Mouse (Mus musculus): Measurements from ENCODE around the gene Ckb. TPM values are rescaled to one million over a fixed set of nuclear protein-coding genes. Genes with fewer than 3 reads are reported as not detected.
"Not testable (repeated sequence)": the region's sequence is repeated elsewhere in the genome, so short reads cannot be mapped to it uniquely, and the experiment has no call there.

Gene Ckb
- 1,000 to 10,000 TPM; 1,395 to 1,474 TPM for total RNA-seq (2021)
- long read RNA-seq, experiment 1, transcript Ckb-201 (8 exons, 1,472 nt): major isoform, 2,582 of 2,840 reads
- long read RNA-seq, experiment 1, transcript Ckb-204 (2 exons, 2,839 nt): minor isoform, 13 of 2,840 reads
- long read RNA-seq, experiment 1, partial matches to known transcripts: 156 of 2,840 reads
- long read RNA-seq, experiment 1, other reads (novel, unspliced or antisense): 89 of 2,840 reads
- long read RNA-seq, experiment 2, transcript Ckb-201 (8 exons, 1,472 nt): major isoform, 1,971 of 2,202 reads
- long read RNA-seq, experiment 2, transcript Ckb-204 (2 exons, 2,839 nt): minor isoform, 20 of 2,202 reads
- long read RNA-seq, experiment 2, partial matches to known transcripts: 122 of 2,202 reads
- long read RNA-seq, experiment 2, other reads (novel, unspliced or antisense): 89 of 2,202 reads

- intact Hi-C loops (cut with DNase I): no loop called here
Observed at GRCm38 (mm10) chr12:111672176-111672575, at the start of gene Ckb. Gene Ckb, minus strand, starts transcription at chr12:111672338.

GRCm38 (mm10) chr12:111720222-111720621 is 48.1 kb upstream of the Ckb start:
- intact Hi-C loops (cut with DNase I): no loop called here

More at GRCm38 (mm10) chr12:111672176-111672575, at the start of gene Ckb:
- peak; percentile 94 to 96 for DNase-seq (ENCODE audit: low spot score in 2 of 2)

GRCm38 (mm10) chr12:111718656-111719055 is 46.5 kb upstream of the Ckb start:
- no peak for DNase-seq (ENCODE audit: low spot score in 2 of 2)
- intact Hi-C loops (cut with DNase I): no loop called here

More at GRCm38 (mm10) chr12:111720222-111720621, 48.1 kb upstream of the Ckb start:
- DNase-seq (ENCODE audit: low spot score in 2 of 2): no peak

DNA sequence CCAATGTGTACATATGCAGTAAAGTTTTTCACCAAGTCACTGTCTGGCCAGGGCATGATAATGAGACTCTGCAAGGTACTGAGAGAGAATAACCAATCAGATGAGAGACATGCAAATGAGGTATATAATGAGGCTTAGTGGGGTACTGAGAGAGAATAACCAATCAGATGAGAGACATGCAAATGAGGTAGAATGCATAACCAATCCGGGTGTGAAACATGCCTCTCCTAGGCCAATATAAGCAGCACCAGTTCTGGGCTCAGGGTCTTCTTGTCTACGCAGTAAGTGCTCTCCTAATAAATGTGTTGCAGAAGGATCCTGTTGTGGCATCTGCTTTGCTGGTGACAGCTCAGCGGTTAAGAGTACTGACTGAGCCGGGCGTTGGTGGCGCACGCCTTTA is 44.4 kb upstream of the Ckb start:
- DNase-seq (ENCODE audit: low spot score in 2 of 2): no peak
- intact Hi-C loops (cut with DNase I): no loop called here

DNA sequence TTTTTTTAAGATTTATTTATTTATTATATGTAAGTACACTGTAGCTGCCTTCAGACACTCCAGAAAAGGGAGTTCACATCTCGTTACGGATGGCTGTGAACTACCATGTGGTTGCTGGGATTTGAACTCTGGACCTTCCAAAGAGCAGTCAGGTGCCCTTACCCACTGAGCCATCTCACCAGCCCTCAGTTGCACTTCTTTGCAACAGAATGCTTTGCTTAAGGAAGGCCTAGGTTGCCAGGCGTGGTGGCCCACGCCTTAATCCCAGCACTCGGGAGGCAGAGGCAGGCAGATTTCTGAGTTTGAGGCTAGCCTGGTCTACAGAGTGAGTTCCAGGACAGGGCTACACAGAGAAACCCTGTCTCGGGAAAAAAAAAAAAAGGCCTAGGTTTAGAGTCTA is 41.7 kb upstream of the Ckb start:
- intact Hi-C loops (cut with DNase I): loop anchor here (5.0 kb wide), 1 partner anchor 47 kb away; no protein-coding TSS in a partner anchor
- DNase-seq (ENCODE audit: low spot score in 2 of 2): not testable (repeated sequence)

DNA sequence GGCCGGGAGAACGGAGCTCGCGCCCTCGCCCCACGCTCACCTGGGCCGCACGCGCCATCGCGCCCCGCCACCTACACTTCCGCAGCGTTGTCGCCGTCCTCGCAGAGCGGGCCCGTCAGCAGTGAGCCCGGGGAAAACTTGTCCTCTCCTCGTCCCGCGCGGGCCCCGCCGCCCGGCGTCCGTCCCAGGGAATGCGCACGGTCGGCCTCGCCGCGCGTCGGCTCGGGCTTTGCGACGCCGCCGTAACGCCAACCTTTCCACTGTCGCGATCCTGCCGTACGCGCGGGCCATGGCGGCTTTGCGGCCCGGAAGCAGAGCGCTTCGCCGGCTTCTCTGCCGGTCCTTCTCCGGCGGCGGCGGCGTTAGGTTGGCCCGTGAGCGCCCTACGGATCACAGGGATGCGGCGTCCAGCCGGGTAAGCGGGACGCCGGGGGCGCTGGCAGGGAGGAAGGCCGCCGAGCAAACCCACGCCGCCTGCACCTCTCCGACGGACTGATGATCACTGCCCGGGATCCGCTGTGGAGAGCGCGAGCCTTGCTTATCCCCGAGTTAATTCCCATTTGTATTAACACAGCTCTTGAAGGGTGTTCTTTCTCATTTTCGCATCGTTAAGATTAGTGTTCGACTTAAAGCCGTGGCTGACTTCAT is 41.0 kb upstream of the Ckb start, which contains the start of the genes Bag5 and Apopt1:
Bag5 (minus strand) TSS at position 254 of the 648 bp plus-strand sequence.
Apopt1 (plus strand) TSS at position 258 of the 648 bp plus-strand sequence.
- DNase-seq (ENCODE audit: low spot score in 2 of 2): peak; percentile 87 to 91
- intact Hi-C loops (cut with DNase I): loop anchor here (5.0 kb wide), 1 partner anchor 46 kb away; no protein-coding TSS in a partner anchor

DNA sequence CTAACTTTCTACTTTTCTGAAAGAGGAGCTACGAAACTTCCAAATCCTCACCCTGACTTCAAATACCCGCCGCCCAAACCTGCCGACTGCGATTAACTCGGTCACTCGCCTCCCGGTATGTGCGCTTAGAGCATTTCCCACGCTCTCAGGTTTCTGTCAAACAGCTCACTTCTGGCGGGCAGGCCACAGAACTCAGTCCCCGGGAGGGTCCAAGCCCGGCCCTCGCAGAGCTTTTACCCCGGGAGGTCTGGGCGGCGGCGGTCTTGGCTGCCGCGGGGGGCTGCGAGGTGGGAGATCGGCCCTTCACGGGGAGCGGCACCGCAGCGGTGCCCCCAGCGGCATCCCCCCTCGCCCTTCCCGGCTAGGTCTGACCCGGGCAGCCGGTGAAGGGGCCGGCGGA is 40.3 kb upstream of the Ckb start:
- DNase-seq (ENCODE audit: low spot score in 2 of 2): no peak
- intact Hi-C loops (cut with DNase I): loop anchor here (5.0 kb wide), 1 partner anchor 45 kb away; no protein-coding TSS in a partner anchor

GRCm38 (mm10) chr12:111710091-111710490 is 38.0 kb upstream of the Ckb start:
- intact Hi-C loops (cut with DNase I): loop anchor here (5.0 kb wide), 1 partner anchor 43 kb away; no protein-coding TSS in a partner anchor
- DNase-seq (ENCODE audit: low spot score in 2 of 2): no peak

DNA sequence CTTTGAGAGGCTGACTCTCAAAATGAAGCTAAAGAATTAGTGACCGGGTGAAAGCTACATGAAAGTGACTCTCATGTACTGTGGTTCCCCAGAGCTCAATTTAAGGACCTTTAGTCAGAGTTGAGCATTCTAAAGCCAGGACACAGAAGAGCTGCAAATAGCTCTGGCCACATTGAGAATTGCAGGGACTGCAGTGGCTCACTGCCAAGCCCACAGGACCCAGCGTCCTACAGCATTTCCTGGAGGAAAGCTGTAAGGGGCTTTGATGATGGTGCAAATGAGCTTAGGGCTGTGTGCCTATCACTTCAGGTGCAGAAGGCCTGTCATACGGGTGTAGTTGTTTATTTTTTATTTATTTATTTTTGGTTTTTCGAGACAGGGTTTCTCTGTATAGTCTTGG is 36.0 kb upstream of the Ckb start:
- DNase-seq (ENCODE audit: low spot score in 2 of 2): no peak
- intact Hi-C loops (cut with DNase I): no loop called here

GRCm38 (mm10) chr12:111705186-111705973 is 33.2 kb upstream of the Ckb start:
- DNase-seq (ENCODE audit: low spot score in 2 of 2): no peak
- intact Hi-C loops (cut with DNase I): no loop called here

GRCm38 (mm10) chr12:111704609-111705008 is 32.5 kb upstream of the Ckb start:
- no peak for DNase-seq (ENCODE audit: low spot score in 2 of 2)
- intact Hi-C loops (cut with DNase I): no loop called here

DNA sequence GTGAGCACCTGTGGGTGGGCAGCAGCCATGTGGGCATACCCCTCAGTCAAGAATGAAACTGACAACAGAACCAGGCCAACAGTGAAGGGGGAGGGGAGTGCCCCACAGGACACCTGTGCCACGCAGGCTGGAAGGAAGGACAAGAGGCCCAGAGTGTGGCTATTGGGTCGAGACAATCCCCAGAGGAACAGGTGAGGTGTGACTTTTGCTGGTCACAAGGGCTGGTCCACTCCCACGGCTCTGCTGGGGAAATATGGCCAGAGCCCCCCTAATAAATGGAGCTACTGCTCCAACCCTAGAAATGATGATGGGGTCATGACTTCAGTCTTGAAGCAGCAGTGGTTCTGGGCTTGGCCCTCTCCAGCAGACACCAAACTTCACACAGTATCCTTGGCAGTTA is 31.2 kb upstream of the Ckb start:
- intact Hi-C loops (cut with DNase I): no loop called here
- no peak for DNase-seq (ENCODE audit: low spot score in 2 of 2)

GRCm38 (mm10) chr12:111700920-111701458 is 28.9 kb upstream of the Ckb start:
- intact Hi-C loops (cut with DNase I): no loop called here
- peak in 1 of 2 experiments; percentile 67 for DNase-seq (ENCODE audit: low spot score in 2 of 2)

GRCm38 (mm10) chr12:111699542-111699941 is 27.4 kb upstream of the Ckb start:
- intact Hi-C loops (cut with DNase I): no loop called here
- DNase-seq (ENCODE audit: low spot score in 2 of 2): peak; percentile 66 to 82

GRCm38 (mm10) chr12:111698346-111698913 is 26.3 kb upstream of the Ckb start:
- no peak for DNase-seq (ENCODE audit: low spot score in 2 of 2)
- intact Hi-C loops (cut with DNase I): no loop called here

GRCm38 (mm10) chr12:111697708-111698107 is 25.6 kb upstream of the Ckb start:
- no peak for DNase-seq (ENCODE audit: low spot score in 2 of 2)
- intact Hi-C loops (cut with DNase I): loop anchor here (2.0 kb wide), 1 partner anchor 45 kb away; no protein-coding TSS in a partner anchor

GRCm38 (mm10) chr12:111696239-111696638 is 24.1 kb upstream of the Ckb start:
- intact Hi-C loops (cut with DNase I): loop anchor here (1.0 to 2.0 kb wide), 2 partner anchors 28 to 43 kb away; no protein-coding TSS in a partner anchor
- DNase-seq (ENCODE audit: low spot score in 2 of 2): peak; percentile 80

GRCm38 (mm10) chr12:111694880-111695804 is 23.0 kb upstream of the Ckb start:
- intact Hi-C loops (cut with DNase I): no loop called here
- DNase-seq (ENCODE audit: low spot score in 2 of 2): peak; percentile 62 to 78

All from left cerebral cortex, postnatal 14 days (tissue).